In the genomic region with DNA sequence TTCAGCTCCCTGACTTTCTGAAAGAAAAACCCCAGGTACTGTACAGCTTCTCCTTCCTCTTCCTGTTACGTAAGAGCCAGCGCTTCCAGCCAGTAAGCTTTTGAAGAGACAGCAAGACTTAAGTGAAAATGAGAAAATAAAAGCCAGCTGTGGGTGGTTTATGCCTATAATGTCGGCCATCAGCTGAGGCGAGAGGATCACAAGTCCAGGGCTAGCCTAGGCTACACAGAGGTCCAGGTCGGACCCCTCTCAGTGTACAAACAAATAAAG, we compare ENCODE assay signal across 22 mouse cellular contexts. TPM values are rescaled to one million over a fixed set of nuclear protein-coding genes. Genes with fewer than 3 reads are reported as not detected.
DNase-seq lines count a peak whose midpoint lies in the region; ATAC-seq lines count a peak whose summit lies in the region.
"Had no signal": no experiment of that assay in that cellular context is flagged by ENCODE, and none has a peak within 500 bp of the region (broad histone marks: within the 10 kb centered on the region; RNA-seq: fewer than 3 reads in every experiment).

No protein-coding gene starts in this region.

- no peak overlapping the region for H3K9ac ChIP-seq in hindbrain, embryonic 12.5 days
- H3K9ac ChIP-seq in hindbrain, embryonic 11.5 days (ENCODE audit: low read depth, low read length), result no peak overlapping the region
- H3K9ac ChIP-seq: forebrain, embryonic 13.5 days; heart, embryonic 13.5 days; limb, embryonic 15.5 days had no signal

- no peak overlapping the region for H3K4me2 ChIP-seq in hindbrain, embryonic 12.5 days (replicated peaks)
- no peak overlapping the region for H3K4me2 ChIP-seq in hindbrain, embryonic 11.5 days (replicated peaks; ENCODE audit: low read depth, low read length)
- H3K4me2 ChIP-seq: forebrain, embryonic 13.5 days; heart, embryonic 13.5 days; limb, embryonic 15.5 days had no signal

- WGBS in hindbrain, embryonic 12.5 days, result 91% methylated on average over 5 of the region's 5 CpGs
- 91% methylated on average over 5 of the region's 5 CpGs for WGBS in hindbrain, embryonic 11.5 days

- peak overlapping the region; percentile 44; the same call in 1 of the 2 replicates for H3K27ac ChIP-seq in hindbrain, embryonic 12.5 days
- no peak overlapping the region for H3K27ac ChIP-seq in hindbrain, embryonic 11.5 days (ENCODE audit: low read depth, low read length)
- H3K27ac ChIP-seq: forebrain, embryonic 13.5 days; heart, embryonic 13.5 days; hindbrain, postnatal 0 days had no signal

- no peak for ATAC-seq in hindbrain, embryonic 12.5 days (ENCODE audit: low FRiP score)
- no peak for ATAC-seq in hindbrain, embryonic 11.5 days (ENCODE audit: low FRiP score)
- ATAC-seq: forebrain, embryonic 13.5 days; hindbrain, postnatal 0 days had no signal

- H3K27me3 ChIP-seq in hindbrain, embryonic 12.5 days, result no peaks in the 10 kb centered on the region
- no peaks in the 10 kb centered on the region for H3K27me3 ChIP-seq in hindbrain, embryonic 11.5 days (ENCODE audit: control insufficient read depth, insufficient read depth, low read length)
- H3K27me3 ChIP-seq: forebrain, embryonic 13.5 days; limb, embryonic 15.5 days had no signal

- no peaks in the 10 kb centered on the region for H3K36me3 ChIP-seq in hindbrain, embryonic 12.5 days
- no peaks in the 10 kb centered on the region for H3K36me3 ChIP-seq in hindbrain, embryonic 11.5 days (ENCODE audit: control insufficient read depth, insufficient read depth, low read length)
- H3K36me3 ChIP-seq: G1E; heart, embryonic 13.5 days had no signal

- no peak overlapping the region for H3K4me3 ChIP-seq in hindbrain, embryonic 12.5 days
- H3K4me3 ChIP-seq in hindbrain, embryonic 11.5 days (ENCODE audit: low read depth, low read length), result no peak overlapping the region
- H3K4me3 ChIP-seq: erythroblast, embryonic 14.5 days; forebrain, embryonic 13.5 days; heart, embryonic 13.5 days; limb, embryonic 15.5 days; megakaryocyte, embryonic 14.5 days had no signal

- no peaks in the 10 kb centered on the region for H3K9me3 ChIP-seq in hindbrain, embryonic 12.5 days (replicated peaks)
- no peaks in the 10 kb centered on the region for H3K9me3 ChIP-seq in hindbrain, embryonic 11.5 days (ENCODE audit: control insufficient read depth, low read length)
- H3K9me3 ChIP-seq: forebrain, embryonic 13.5 days; G1E; heart, embryonic 13.5 days; limb, embryonic 15.5 days; megakaryocyte, embryonic 14.5 days had no signal

- peaks cover 6% of the 10 kb centered on the region; the same call in 1 of the 2 replicates for H3K4me1 ChIP-seq in hindbrain, embryonic 12.5 days
- H3K4me1 ChIP-seq in hindbrain, embryonic 11.5 days (replicated peaks; ENCODE audit: control insufficient read depth, insufficient read depth, low read length), result no peaks in the 10 kb centered on the region
- H3K4me1 ChIP-seq: forebrain, embryonic 13.5 days; heart, embryonic 13.5 days had no signal

- intact Hi-C loops in heart, postnatal 10 days (cut with DNase I), result no loop called here

- no peak for DNase-seq in hindbrain, embryonic 11.5 days (ENCODE audit: low spot score)
- peak; percentile 42 for DNase-seq in 416B (ENCODE audit: low read depth)
- DNase-seq in NIH3T3 (ENCODE audit: low read depth), result peak; percentile 50
- DNase-seq in induced T-regulatory cell, adult 2 months (ENCODE audit: low read depth), result peak; percentile 26
- no peak for DNase-seq in kidney, postnatal 14 days
- DNase-seq in heart, postnatal 10 days, result no peak
- no peak for DNase-seq in adrenal gland, postnatal 25 days
- DNase-seq: adrenal gland, postnatal 14 days; cerebellum, adult 18-20 months; cerebellum, postnatal 36 days; heart, postnatal 36 days; kidney, postnatal 4 days; lung, postnatal 10 days; thymus, postnatal 14 days had no signal

RNA-seq across cellular contexts. Expression of a gene that starts 15.2 kb away (rescaled TPM):
- polyA plus RNA-seq in hindbrain, embryonic 12.5 days (2016; fragmentation: Nextera tagmentation; extraction: Ambion mirVana), result 8.7 and 10.1 TPM in 2 replicates
- polyA plus RNA-seq in hindbrain, embryonic 11.5 days (2014; fragmentation: Nextera tagmentation; extraction: Ambion mirVana), result 5.7 and 6.6 TPM in 2 replicates
- total RNA-seq in heart, postnatal 10 days (2021), result 1 to 10 TPM; 2.5 to 3.9 TPM
- 18.1 and 21.6 TPM in 2 replicates for total RNA-seq in adrenal gland, postnatal 25 days (2021)

RNA-seq across cellular contexts. Expression of a gene that starts 42.1 kb away (rescaled TPM):
- polyA plus RNA-seq in hindbrain, embryonic 12.5 days (2016; fragmentation: Nextera tagmentation; extraction: Ambion mirVana), result 33.3 and 38.2 TPM in 2 replicates
- polyA plus RNA-seq in hindbrain, embryonic 11.5 days (2014; fragmentation: Nextera tagmentation; extraction: Ambion mirVana), result 26.2 and 28.6 TPM in 2 replicates
- total RNA-seq in heart, postnatal 10 days (2021), result 10 to 100 TPM; 20.3 to 20.7 TPM
- total RNA-seq in adrenal gland, postnatal 25 days (2021), result 37.2 and 47.9 TPM in 2 replicates

RNA-seq across cellular contexts. Expression of a gene that starts 56.3 kb away (rescaled TPM):
- polyA plus RNA-seq in hindbrain, embryonic 12.5 days (2016; fragmentation: Nextera tagmentation; extraction: Ambion mirVana), result 57.0 and 62.9 TPM in 2 replicates
- polyA plus RNA-seq in hindbrain, embryonic 11.5 days (2014; fragmentation: Nextera tagmentation; extraction: Ambion mirVana), result 61.5 and 63.7 TPM in 2 replicates
- 10 to 100 TPM; 22.5 to 24.8 TPM for total RNA-seq in heart, postnatal 10 days (2021)
- total RNA-seq in adrenal gland, postnatal 25 days (2021), result 48.5 and 55.1 TPM in 2 replicates
- polyA plus RNA-seq: G1E had no signal

Comparison
In these comparisons a context has a peak if more than half of its experiments do, and no peak if none do; other contexts are left out.
1. DNase-seq: peak in 416B (single experiment), NIH3T3 (single experiment) and induced T-regulatory cell, adult 2 months (single experiment); none in hindbrain, embryonic 11.5 days (single experiment), kidney, postnatal 14 days (single experiment), heart, postnatal 10 days (0 of 2) and adrenal gland, postnatal 25 days (single experiment).